Mouse (Mus musculus) CH12.LX (cell line): Measurements from ENCODE around the gene Mms19. TPM values are rescaled to one million over a fixed set of nuclear protein-coding genes. Genes with fewer than 3 reads are reported as not detected.

ENCODE experiments used
- DNase-seq: peaks from one replicate; pipeline ENCODE4 v3.0.0-alpha.2; 2013; ENCODE audit errors: extremely low read depth
- H3K27ac ChIP-seq: 2 replicates; pipeline ENCODE4 v1.5.1; 2012; ENCODE audit warnings: low read depth, mild to moderate bottlenecking, control low read depth, moderate library complexity; ENCODE audit not compliant: insufficient read depth
- H3K27me3 ChIP-seq: replicated peaks from 2 replicates; pipeline ENCODE3; 2012; ENCODE audit warnings: inconsistent platforms
- H3K36me3 ChIP-seq, 2 experiments: replicated peaks in 1 of 2; 2 replicates each; pipeline versions ENCODE3 to v1.6.1; 2012; ENCODE audit warnings: inconsistent platforms in 1 of 2, low read length in 1 of 2, mild to moderate bottlenecking in 1 of 2, mixed read lengths in 1 of 2, moderate library complexity in 1 of 2; ENCODE audit not compliant: control insufficient read depth in 1 of 2, insufficient read depth in 1 of 2
- H3K4me1 ChIP-seq, 2 experiments: 2 replicates each; pipeline ENCODE4 v1.6.1; 2012; ENCODE audit warnings: inconsistent platforms in 1 of 2, moderate library complexity in 1 of 2; ENCODE audit not compliant: insufficient read depth in 2 of 2, control insufficient read depth in 1 of 2
- H3K4me2 ChIP-seq: 2 replicates; pipeline ENCODE4 v1.6.1; 2012; ENCODE audit warnings: low read depth, mild to moderate bottlenecking, control low read depth; ENCODE audit not compliant: poor library complexity, insufficient read depth, severe bottlenecking
- H3K4me3 ChIP-seq, 3 experiments: fragments of 150-350 bp in 1 of 3; sonication (generic) in 1 of 3; replicated peaks in 1 of 3; 2 replicates each; pipeline versions ENCODE3 to v1.5.1; 2011 to 2012; ENCODE audit warnings: low read depth in 2 of 3, low read length in 2 of 3, mild to moderate bottlenecking in 2 of 3, moderate library complexity in 2 of 3, control low read depth in 1 of 3, improper control_type of control experiment in 1 of 3, inconsistent platforms in 1 of 3, mixed read lengths in 1 of 3; ENCODE audit not compliant: poor library complexity in 1 of 3
- H3K79me2 ChIP-seq: replicated peaks from 2 replicates; pipeline ENCODE4 v1.6.1; 2012; ENCODE audit warnings: mild to moderate bottlenecking, moderate library complexity; ENCODE audit not compliant: control insufficient read depth, poor library complexity, insufficient read depth, severe bottlenecking; ENCODE audit errors: extremely low read depth
- H3K9ac ChIP-seq: 2 replicates; pipeline ENCODE4 v1.6.1; 2012; ENCODE audit warnings: low read depth, mild to moderate bottlenecking, control low read depth, moderate library complexity; ENCODE audit not compliant: insufficient read depth
- H3K9me3 ChIP-seq: replicated peaks from 2 replicates; pipeline ENCODE3; 2012; ENCODE audit warnings: low read length, inconsistent platforms, mixed read lengths
- BHLHE40 ChIP-seq: IDR thresholded peaks from 2 replicates; pipeline ENCODE4 v1.6.1; 2011; ENCODE audit warnings: mild to moderate bottlenecking, low read depth, low read length, improper control_type of control experiment
- CHD1 ChIP-seq: IDR thresholded peaks from 2 replicates; pipeline ENCODE4 v1.6.1; 2012; ENCODE audit warnings: low read depth, low read length, improper control_type of control experiment, inconsistent platforms
- ETS1 ChIP-seq: conservative IDR thresholded peaks from 2 replicates; pipeline ENCODE4 v1.6.1; 2012; ENCODE audit warnings: low read depth, mild to moderate bottlenecking, inconsistent platforms, low read length, improper control_type of control experiment, moderate library complexity
- HCFC1 ChIP-seq: IDR thresholded peaks from 2 replicates; pipeline ENCODE4 v1.6.1; 2012; ENCODE audit warnings: low read depth, mild to moderate bottlenecking, inconsistent platforms, low read length, improper control_type of control experiment
- IRF4 ChIP-seq: IDR thresholded peaks from 2 replicates; pipeline ENCODE4 v1.6.1; 2014; ENCODE audit warnings: low read depth, mild to moderate bottlenecking, inconsistent platforms, low read length, improper control_type of control experiment
- KAT2A ChIP-seq: IDR thresholded peaks from 2 replicates; pipeline ENCODE4 v1.6.1; 2012; ENCODE audit warnings: low read length, improper control_type of control experiment, inconsistent platforms; ENCODE audit not compliant: insufficient replicate concordance
- MAZ ChIP-seq: IDR thresholded peaks from 2 replicates; pipeline ENCODE4 v1.6.1; 2012; ENCODE audit warnings: low read depth, mild to moderate bottlenecking, inconsistent platforms, low read length, improper control_type of control experiment, moderate library complexity
- MEF2A ChIP-seq: IDR thresholded peaks from 2 replicates; pipeline ENCODE4 v1.6.1; 2014; ENCODE audit warnings: low read depth, mild to moderate bottlenecking, inconsistent platforms, low read length, improper control_type of control experiment, borderline replicate concordance
- MYC ChIP-seq: IDR thresholded peaks from 2 replicates; pipeline ENCODE4 v1.6.1; 2011; ENCODE audit warnings: low read depth, mild to moderate bottlenecking, improper control_type of control experiment, low read length
- NELFE ChIP-seq: IDR thresholded peaks from 2 replicates; pipeline ENCODE4 v1.6.1; 2011; ENCODE audit warnings: low read depth, low read length, improper control_type of control experiment
- NRF1 ChIP-seq: IDR thresholded peaks from 2 replicates; pipeline ENCODE4 v1.6.1; 2014; ENCODE audit warnings: low read depth, mild to moderate bottlenecking, inconsistent platforms, low read length, improper control_type of control experiment, moderate library complexity
- RCOR1 ChIP-seq: conservative IDR thresholded peaks from 2 replicates; pipeline ENCODE4 v1.6.1; 2012; ENCODE audit warnings: low read depth, mild to moderate bottlenecking, inconsistent platforms, low read length, improper control_type of control experiment
- SMC3 ChIP-seq: IDR thresholded peaks from 2 replicates; pipeline ENCODE4 v1.6.1; 2011; ENCODE audit warnings: low read depth, low read length, improper control_type of control experiment
- TBP ChIP-seq: conservative IDR thresholded peaks from 2 replicates; pipeline ENCODE4 v1.6.1; 2011; ENCODE audit warnings: low read depth, low read length, improper control_type of control experiment
- TCF12 ChIP-seq: IDR thresholded peaks from 2 replicates; pipeline ENCODE4 v1.6.1; 2014; ENCODE audit warnings: low read depth, mild to moderate bottlenecking, inconsistent platforms, low read length, improper control_type of control experiment
- USF1 ChIP-seq: IDR thresholded peaks from 2 replicates; pipeline ENCODE4 v1.6.1; 2014; ENCODE audit warnings: low read depth, mild to moderate bottlenecking, inconsistent platforms, low read length, improper control_type of control experiment
- ZC3H11A ChIP-seq: IDR thresholded peaks from 2 replicates; pipeline ENCODE4 v1.6.1; 2012; ENCODE audit warnings: low read depth, mild to moderate bottlenecking, inconsistent platforms, low read length, improper control_type of control experiment
- ZMIZ1 ChIP-seq: IDR thresholded peaks from 2 replicates; pipeline ENCODE4 v1.6.1; 2012; ENCODE audit warnings: low read depth, mild to moderate bottlenecking, inconsistent platforms, low read length, improper control_type of control experiment
- dilution Hi-C: fragments of 300-500 bp; cut with MboI; formaldehyde crosslinking; loops from 2 replicates; pipeline ENCODE4 v1.14.3; 2020; ENCODE audit warnings: low sequenced_read_pairs; ENCODE audit not compliant: extremely low pct_unique_long_range_greater_than_20kb, extremely low pct_ligation_motif_present
- in situ Hi-C: fragments of 300-500 bp; cut with MboI; formaldehyde crosslinking; loops from 3 replicates; pipeline ENCODE4 v1.14.3; 2019; ENCODE audit warnings: low sequenced_read_pairs, low pct_ligation_motif_present, low pct_unique_long_range_greater_than_20kb, mixed read lengths
- polyA plus RNA-seq: library from polyadenylated mRNA; unstranded; fragments of >175 nt; gene quantifications from 2 replicates; pipeline ENCODE4 v1.2.1, GENCODE M21; 2012; ENCODE audit warnings: low read depth; ENCODE audit not compliant: insufficient read length
- total RNA-seq, 2 experiments: library from RNA; depleted of rRNA; stranded (reverse); fragments of 300-350 nt in 1 of 2; fragments of >200 nt in 1 of 2; gene quantifications; 2 replicates each; pipeline ENCODE4 v1.2.3; 2012 to 2014

Mms19 gene
- total and polyA plus RNA-seq, 3 experiments = 32.1 to 46.3 (median 43.3) TPM

GRCm38 (mm10) chr19:42005616-42006015 is 24.7 kb upstream of the Mms19 start:
- dilution Hi-C loops = no loop called here
- Histone ChIP-seq H3K27me3 (no peaks in the 10 kb centered on the region), H3K4me3 (no peak overlapping the region), H3K4me2 (0 out of 2 replicates have a peak overlapping the region, but pooled peaks have one; percentile 24), H3K27ac (no peak overlapping the region), H3K9me3 (no peaks in the 10 kb centered on the region), H3K9ac (peak overlapping the region; percentile 6; the same call in 1 of the 2 replicates), H3K36me3 (no peaks in the 10 kb centered on the region), H3K79me2 (no peaks in the 10 kb centered on the region), H3K4me1 (peaks cover 4 to 18% of the 10 kb centered on the region in 2 experiments; a peak in 3 of 4 replicates)
- peak; percentile 34 for DNase-seq
- in situ Hi-C loops = no loop called here
- no peak for TF ChIP-seq HCFC1
- TF ChIP-seq SMC3 = no peak
- no peak for TF ChIP-seq NELFE
- TF ChIP-seq MAZ = no peak
- no peak for TF ChIP-seq TBP
- TF ChIP-seq BHLHE40 = no peak
- no peak for TF ChIP-seq KAT2A
- TF ChIP-seq ETS1 = no peak
- TF ChIP-seq RCOR1 = no peak
- TF ChIP-seq MEF2A = no peak

DNA sequence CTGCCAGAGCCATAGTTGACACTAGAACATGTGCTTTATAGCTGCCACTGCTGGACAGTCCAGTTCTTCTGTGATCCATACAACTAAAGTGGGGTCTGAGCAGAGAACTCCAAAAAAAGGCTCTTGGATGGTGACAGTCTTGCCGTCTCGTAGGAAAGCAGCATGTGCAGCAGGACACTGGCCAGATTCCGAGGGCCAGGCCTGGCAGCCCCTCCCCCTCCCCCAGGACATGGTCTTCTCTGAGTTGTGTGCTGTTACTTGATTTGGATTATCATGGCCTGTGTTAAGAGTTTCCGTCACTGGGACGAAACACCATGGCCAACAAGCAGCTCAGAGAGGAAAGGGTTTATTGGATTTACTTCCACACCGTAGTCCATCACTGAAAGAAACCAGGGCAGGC is 23.3 kb upstream of the Mms19 start:
- DNase-seq = no peak
- Histone ChIP-seq H3K4me3 (no peak overlapping the region), H3K9ac (no peak overlapping the region), H3K27me3 (no peaks in the 10 kb centered on the region), H3K9me3 (no peaks in the 10 kb centered on the region), H3K36me3 (no peaks in the 10 kb centered on the region), H3K4me1 (peaks cover 4 to 18% of the 10 kb centered on the region in 2 experiments; a peak in 3 of 4 replicates), H3K79me2 (no peaks in the 10 kb centered on the region), H3K4me2 (no peak overlapping the region), H3K27ac (no peak overlapping the region)
- TF ChIP-seq ZC3H11A (no peak), CHD1 (no peak), USF1 (no peak), TCF12 (no peak), NRF1 (no peak), IRF4 (no peak), MAZ (no peak), MYC (no peak), ZMIZ1 (no peak), KAT2A (no peak)
- in situ Hi-C loops (no loop called here), dilution Hi-C loops (no loop called here)
